Mouse (Mus musculus): ENCODE measurements around the gene Rad9a.
A peak's percentile ranks its signal among the peaks of the same experiment; 100 is the strongest.
"Not testable (repeated sequence)": the region's sequence is repeated elsewhere in the genome, so short reads cannot be mapped to it uniquely, and the experiment has no call there.

Gene Rad9a

DNA sequence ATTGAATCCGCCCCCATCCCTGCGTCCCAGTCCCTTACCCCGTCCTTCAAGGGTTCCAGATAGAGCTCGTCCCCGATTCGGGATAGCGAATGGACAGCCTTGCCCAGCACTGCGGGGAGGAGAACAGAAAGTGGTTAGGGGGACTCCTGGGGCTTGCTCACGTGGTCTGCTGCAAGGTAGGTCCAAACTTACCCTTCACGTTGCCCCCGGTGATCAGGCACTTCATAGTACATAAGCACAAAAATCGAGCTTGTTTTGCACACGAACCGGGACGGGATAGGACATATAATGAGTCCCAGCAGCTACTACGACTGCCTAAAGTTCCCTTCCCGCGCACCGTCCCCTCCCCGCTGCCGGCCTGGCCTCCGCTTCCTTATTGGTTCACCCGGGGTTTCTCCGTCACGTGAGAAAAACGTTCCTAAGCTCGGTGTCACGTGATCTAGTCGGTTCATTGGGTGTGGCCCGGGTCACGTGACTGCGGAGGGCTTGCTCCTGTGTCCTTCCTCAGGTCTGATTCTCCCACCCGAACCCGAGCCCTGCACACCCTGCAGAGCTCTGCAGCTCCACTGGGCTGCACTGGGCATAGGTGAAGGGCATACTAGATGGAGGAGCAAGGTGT lies at the start of gene Rad9a:
Gene Rad9a (minus strand): TSS at position 372 of the 619 bp plus-strand sequence.
- peak; percentile 97 for DNase-seq (ENCODE audit: low read depth, low spot score)

GRCm38 (mm10) chr19:4248683-4249082 lies 47.2 kb upstream of the Rad9a start:
- not testable (repeated sequence) for DNase-seq (ENCODE audit: low read depth, low spot score)

DNA sequence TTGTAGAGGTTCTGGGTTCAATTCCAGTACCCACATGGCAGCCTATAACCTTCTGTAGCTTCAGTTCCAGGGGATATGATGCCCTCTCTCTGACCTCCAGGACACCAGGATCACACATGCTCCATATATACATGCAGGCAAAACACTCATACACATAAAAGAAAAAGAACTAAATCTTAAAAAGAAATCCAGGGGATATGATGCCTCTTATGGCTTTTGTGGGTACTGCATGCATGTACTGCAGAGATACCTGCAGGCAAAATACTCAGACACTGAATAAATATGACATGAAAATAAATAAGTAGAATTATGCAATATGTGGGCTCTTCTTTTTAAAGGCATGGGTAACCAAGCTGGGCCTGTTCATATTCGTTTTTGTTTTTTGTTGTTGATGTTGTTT lies 45.5 kb upstream of the Rad9a start:
- DNase-seq (ENCODE audit: low read depth, low spot score) = peak; percentile 48

DNA sequence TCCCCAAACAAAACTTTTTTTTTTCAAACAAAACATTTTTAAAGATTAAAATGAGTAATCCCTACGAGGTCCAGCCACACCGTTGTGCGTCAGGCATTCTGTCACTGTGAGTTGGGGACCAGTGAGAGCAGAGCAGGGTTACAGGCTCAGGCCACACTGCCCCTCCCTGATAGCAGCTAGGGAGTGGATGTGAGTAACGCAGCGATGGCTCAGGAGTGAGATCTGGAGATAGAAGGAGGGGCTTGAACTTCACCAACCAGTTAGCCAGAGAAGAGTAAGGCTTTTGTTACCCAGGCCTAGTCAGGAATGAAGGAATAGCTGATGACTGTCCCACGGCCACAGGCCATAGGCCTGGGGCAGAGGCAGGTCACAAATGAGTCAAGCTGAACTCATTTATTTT lies 43.3 kb upstream of the Rad9a start:
- DNase-seq (ENCODE audit: low read depth, low spot score) = no peak

DNA sequence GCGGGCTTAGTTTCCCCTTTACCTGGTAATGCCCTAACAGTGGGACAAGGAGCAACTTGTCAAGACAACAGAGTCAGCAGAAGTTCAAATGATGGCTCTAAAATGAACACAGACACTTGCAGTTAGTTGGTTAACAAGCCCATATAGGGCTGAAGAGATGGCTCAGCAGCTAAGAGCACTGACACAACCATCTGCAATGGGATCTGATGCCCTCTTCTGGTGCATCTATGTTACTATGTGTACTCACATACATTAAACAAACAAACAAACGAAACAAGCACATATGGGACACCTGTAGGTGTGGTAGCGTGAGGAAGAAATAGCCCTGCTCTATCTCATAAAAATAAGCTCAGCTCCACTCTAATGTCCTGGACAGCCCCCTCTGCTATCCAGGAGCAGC lies 41.0 kb upstream of the Rad9a start:
- DNase-seq (ENCODE audit: low read depth, low spot score) = peak; percentile 58

GRCm38 (mm10) chr19:4240247-4240668 lies 38.8 kb upstream of the Rad9a start:
- DNase-seq (ENCODE audit: low read depth, low spot score) = no peak

GRCm38 (mm10) chr19:4234548-4234947 lies 33.1 kb upstream of the Rad9a start:
- DNase-seq (ENCODE audit: low read depth, low spot score) = no peak

DNA sequence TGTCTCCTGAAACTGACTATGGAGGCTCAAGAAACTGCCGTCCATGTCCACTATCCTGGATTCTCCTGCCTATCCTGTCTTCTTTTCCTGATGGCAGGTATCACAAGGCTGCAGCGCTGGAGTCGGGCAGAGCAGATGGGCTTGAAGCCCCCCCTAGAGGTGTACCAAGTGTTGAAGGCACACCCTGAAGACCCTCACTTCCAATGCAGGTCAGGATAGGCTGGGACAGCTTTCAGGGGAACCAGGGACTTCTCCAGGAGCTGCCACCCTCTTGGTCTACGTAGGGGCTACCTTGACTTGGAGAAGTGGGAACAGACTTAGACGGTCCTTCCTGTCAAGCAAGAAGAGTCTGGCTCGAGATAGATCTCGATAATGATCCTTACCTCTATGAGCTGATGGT lies 31.2 kb upstream of the Rad9a start:
- DNase-seq (ENCODE audit: low read depth, low spot score) = no peak

DNA sequence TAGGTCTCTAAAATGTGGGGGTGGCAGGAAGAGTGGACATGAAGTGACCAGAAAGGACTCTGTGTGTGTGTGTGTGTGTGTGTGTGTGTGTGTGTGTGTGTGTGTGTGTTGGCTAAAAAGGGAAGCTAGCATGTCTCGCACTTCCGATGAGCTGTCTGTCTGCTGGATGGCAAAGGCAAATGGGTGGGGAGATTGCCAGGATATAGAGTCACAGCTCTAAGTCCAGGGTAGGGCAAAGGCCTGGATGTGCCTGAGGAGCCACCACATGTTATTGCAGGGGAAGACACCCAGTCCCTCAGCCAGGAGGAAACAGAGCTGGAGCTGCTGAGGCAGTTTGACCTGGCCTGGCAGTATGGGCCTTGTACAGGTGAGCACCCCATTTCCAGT lies 30.7 kb upstream of the Rad9a start:
- no peak for DNase-seq (ENCODE audit: low read depth, low spot score)

GRCm38 (mm10) chr19:4231253-4232185 lies 30.1 kb upstream of the Rad9a start, which contains the start of gene Pold4:
TSS of gene Pold4 (plus strand) at chr19:4231899.
- DNase-seq (ENCODE audit: low read depth, low spot score) = peak; percentile 99

- peak; percentile 43 for DNase-seq (ENCODE audit: low read depth, low spot score)
Measured at GRCm38 (mm10) chr19:4230415-4230814, 29.0 kb upstream of the Rad9a start.

DNA sequence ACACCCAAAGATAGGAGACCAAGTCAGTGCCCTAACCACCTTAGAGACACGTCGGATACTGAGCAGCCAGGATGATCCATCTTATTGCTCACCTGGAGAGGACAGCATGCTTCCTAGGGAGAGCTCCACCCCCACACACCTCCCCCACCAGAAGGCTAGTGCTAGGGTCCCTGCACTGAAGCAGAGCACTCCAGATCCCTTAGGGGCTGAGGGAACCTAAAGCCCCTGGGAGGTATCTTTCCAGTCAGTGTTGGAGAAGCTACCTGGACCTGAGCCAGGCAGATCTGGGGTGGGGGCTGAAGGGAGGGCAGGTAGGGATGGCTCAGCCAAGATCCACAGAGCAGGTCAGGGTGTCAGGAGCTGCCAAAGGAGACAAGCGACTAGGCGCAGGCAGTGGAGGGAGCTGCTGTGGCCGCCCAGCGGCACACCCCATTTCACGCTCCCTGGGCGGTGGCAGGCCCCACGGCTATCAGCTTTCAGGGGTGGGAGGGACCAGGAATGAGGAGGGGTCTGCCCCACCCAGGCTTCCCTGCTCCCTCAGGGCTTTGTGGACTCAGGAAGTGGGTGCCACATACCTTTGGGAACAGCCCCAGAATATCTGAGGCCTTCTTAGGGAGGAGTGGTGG lies 28.1 kb upstream of the Rad9a start:
- DNase-seq (ENCODE audit: low read depth, low spot score) = no peak

- DNase-seq (ENCODE audit: low read depth, low spot score) = no peak
Measured at GRCm38 (mm10) chr19:4228891-4229290, 27.4 kb upstream of the Rad9a start.

DNA sequence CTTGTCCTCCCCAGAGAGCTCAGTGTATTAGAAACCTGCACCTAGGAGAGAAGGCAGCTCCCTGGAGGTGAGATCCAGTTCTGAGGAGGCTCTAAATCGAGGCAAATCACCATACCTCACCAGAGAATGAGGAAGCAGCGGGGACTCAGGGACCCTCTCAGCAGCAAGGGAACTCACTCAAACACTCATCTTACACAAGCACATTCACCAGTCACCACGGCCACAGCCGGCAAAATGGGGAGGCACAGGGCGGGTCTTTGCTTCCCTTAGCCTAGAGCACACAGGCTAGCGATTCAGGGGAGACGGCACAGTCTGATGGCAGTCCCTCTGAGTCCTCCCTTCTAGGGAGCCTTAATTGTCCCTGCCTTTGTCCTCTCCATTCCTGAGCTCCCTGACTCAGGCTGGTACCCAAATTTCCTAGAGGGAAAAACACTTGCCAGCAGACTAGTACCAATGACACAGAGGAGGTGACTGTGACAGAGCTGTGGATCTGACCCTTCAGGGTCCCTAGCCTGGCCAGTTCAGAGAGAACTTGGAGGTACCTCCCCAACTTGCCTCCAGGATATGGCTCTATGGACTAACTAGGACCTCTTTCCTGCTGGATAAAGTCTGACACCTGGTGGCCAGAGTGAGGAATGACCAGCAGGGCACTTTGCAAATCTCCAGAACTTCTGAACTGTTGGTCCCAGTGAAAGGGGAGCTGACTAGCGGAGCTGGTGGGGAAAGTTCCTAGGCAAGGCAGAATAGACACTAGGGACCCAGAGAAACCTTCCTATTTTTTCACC lies 26.6 kb upstream of the Rad9a start:
- peak; percentile 78 for DNase-seq (ENCODE audit: low read depth, low spot score)

DNA sequence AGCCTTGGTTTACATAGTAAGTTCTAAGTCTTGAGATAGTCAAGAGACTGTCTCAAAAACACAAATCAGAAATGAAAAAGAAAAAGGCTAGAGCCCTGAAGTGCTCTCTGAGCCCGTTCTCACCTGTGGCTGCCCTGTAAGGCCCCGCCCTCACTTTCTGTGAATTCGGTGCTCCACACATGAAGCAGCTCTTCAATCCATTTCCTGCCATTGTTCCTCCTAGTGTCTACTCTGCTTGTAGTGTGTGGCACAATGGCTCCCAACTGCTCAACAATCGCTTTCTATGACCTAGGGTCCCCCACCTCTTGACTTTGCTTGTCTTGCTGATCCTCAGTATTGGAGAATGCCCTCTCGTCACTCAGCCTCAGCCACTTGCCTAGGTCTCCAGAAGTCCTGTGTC lies 26.0 kb upstream of the Rad9a start:
- no peak for DNase-seq (ENCODE audit: low read depth, low spot score)

DNA sequence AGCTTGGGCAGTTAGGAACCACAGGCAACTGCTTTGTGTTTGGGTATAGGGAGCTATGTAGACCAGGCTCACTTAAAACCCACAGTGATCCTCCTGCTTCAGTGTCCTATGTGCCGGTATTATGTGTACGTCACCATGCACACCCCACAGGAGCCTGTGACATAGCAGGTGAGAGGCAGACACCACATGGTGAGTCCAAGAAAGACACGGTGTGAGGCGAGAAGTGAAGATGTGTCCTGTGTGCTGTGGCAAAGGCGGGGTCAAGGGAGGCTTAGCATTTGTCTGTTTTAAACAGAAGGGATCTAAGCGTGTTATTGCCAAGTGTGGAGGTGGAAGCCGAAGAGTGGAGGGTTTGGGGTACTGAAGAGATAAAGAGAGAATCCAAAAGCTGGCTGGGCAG lies 25.3 kb upstream of the Rad9a start:
- no peak for DNase-seq (ENCODE audit: low read depth, low spot score)

DNA sequence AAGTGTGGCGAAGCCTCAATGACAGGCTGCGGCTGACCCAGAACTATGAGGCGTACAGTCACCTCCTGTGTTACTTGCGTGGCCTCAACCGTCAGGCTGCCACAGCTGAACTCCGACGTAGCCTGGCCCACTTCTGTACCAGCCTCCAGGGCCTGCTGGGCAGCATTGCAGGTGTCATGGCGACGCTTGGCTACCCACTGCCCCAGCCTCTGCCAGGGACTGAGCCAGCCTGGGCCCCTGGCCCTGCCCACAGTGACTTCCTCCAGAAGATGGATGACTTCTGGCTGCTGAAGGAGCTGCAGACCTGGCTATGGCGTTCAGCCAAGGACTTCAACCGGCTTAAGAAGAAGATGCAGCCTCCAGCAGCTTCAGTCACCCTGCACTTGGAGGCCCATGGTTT lies 20.7 kb upstream of the Rad9a start:
- no peak for DNase-seq (ENCODE audit: low read depth, low spot score)

DNA sequence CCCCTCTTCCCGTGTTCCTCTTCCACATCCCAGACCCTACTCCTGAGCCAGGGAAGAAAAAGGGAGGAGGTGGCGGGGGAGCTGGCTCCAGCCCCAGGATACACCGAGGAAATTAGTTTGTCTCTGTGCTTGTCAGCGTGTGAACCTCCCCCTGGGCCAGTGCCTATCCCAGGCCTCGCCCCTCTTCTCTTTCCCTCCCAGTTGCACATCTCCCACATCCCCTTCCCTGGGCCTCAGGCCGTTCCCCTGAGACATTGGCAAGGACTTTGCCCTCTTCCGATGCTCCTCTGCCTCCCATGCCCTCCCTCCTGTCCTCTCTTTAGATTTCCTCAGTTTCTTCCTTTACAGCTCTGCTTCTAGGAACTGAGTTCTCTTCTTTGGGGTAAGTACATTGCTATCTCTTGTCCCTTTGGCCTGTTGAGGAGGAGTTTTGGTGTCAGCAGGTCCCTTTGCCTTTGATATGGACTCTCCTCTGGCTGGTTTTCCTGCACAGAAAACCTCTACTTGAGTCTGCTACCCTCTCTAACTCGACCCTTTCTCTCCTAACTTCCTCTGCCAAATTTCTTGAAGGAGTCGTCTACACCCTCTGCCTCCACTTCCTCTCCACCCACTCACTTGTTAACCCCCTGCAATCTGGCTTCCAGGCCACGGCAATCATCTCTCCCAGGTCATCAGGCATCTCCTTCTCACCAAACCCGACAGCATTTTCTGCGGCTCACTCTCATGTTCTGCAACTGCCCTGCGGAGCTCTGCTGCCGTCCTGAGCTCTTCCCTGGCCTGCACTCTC lies 19.7 kb upstream of the Rad9a start:
- DNase-seq (ENCODE audit: low read depth, low spot score) = no peak

DNA sequence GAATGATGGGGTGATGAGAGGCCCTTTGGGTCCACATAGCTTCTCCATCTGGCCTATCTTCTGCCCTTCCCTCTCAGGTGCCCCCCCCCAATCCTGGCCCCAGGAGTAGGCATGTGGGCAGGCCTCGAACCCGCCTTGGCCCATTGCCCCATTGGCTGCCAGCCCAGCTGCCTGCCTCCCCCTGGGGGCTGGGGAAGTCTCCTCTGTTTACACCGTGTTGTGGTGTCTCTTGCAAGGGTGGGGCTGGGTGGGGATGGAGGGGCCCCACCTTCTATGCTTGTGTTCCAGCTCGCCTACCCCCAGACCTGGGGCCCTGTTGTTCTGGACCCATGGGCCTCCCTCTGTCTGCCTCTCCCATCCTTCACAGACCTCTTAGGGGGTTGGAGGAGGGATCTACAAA lies 19.0 kb upstream of the Rad9a start:
- no peak for DNase-seq (ENCODE audit: low read depth, low spot score)

DNA sequence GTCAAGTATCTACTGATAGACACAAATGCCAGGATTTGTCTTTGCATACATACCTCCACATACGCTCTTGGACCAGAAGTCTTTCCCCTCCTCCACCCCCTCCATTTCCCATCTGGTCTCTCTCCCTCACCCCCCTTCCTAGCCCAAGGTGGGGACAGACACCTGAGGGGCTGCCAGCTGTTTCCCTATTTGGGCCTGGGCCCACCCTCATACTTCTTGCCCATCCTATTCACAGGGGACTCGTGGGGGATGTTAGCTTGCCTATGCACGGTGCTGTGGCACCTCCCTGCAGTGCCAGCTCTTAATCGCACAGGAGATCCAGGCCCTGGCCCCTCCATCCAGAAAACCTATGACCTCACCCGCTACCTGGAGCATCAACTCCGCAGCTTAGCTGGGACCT lies 18.5 kb upstream of the Rad9a start:
- DNase-seq (ENCODE audit: low read depth, low spot score) = no peak

DNA sequence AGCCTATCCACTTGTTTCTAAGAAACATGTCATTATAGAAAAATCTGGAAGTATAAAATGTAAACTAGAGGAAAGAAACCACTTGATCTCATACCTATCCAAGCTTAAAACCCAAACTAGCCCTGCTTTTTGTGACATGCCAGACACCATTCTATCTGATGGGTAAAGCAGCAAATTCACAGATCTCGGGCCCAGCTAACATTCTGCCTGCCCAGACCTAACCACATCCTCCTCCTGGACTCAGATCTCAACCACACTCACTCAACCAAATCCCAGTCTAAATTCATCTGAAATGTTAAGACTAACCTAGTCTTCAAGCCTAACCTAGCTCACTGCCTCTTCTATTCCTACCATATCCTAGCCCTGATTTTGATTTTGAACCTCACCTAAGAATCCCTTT lies 17.3 kb upstream of the Rad9a start:
- peak; percentile 41 for DNase-seq (ENCODE audit: low read depth, low spot score)
